Mouse (Mus musculus) heart, embryonic 10.5 days (tissue): ENCODE measurements around the gene Krtap9-5. TPM values are rescaled to one million over a fixed set of nuclear protein-coding genes. Genes with fewer than 3 reads are reported as not detected.

Experiments
- DNase-seq: peaks from one replicate; pipeline ENCODE4 v3.0.0-alpha.2; 2017; ENCODE audit warnings: low spot score
- H3K27ac ChIP-seq: fragments of 300-500 bp; sonication (generic); 2 replicates; pipeline ENCODE4 v1.5.1; 2016; ENCODE audit warnings: mild to moderate bottlenecking
- H3K27me3 ChIP-seq: fragments of 300-500 bp; sonication (generic); 2 replicates; pipeline ENCODE4 v1.6.1; 2016; ENCODE audit warnings: mild to moderate bottlenecking; ENCODE audit not compliant: poor library complexity, insufficient read depth, severe bottlenecking
- H3K36me3 ChIP-seq: fragments of 300-500 bp; sonication (generic); 2 replicates; pipeline ENCODE4 v1.6.1; 2016; ENCODE audit warnings: mild to moderate bottlenecking, moderate library complexity
- H3K4me1 ChIP-seq: fragments of 300-500 bp; sonication (generic); 2 replicates; pipeline ENCODE4 v1.6.1; 2016; ENCODE audit warnings: mild to moderate bottlenecking
- H3K4me3 ChIP-seq: fragments of 300-500 bp; sonication (generic); 2 replicates; pipeline ENCODE4 v1.5.1; 2016; ENCODE audit warnings: mild to moderate bottlenecking, moderate library complexity
- H3K9me3 ChIP-seq: fragments of 300-500 bp; sonication (generic); 2 replicates; pipeline ENCODE4 v1.6.1; 2016; ENCODE audit warnings: mild to moderate bottlenecking, moderate library complexity
- WGBS: fragments of 180-500 bp; shearing (Covaris S2); methylation state at CpG from one replicate; pipeline ENCODE4 v1.1.7; 2016; 5-methylcytosine and 5-hydroxymethylcytosine counted together
- polyA plus RNA-seq: library from polyadenylated mRNA; unstranded; fragments of >200 nt; fragmentation: Nextera tagmentation; extraction: Ambion mirVana; gene quantifications from 2 replicates; pipeline ENCODE4 v1.2.1, GENCODE M21; 2016

Gene Krtap9-5
- not detected in 2 replicates for polyA plus RNA-seq

GRCm38 (mm10) chr11:99948175-99948574 lies at the start of gene Krtap9-5:
Gene Krtap9-5, plus strand, starts transcription at chr11:99948475.
- Histone ChIP-seq H3K27ac (no peak within 1 kb of the TSS), H3K36me3 (no peaks in the 10 kb centered on the region), H3K4me3 (no peak within 1 kb of the TSS), H3K9me3 (no peaks in the 10 kb centered on the region), H3K27me3 (no peaks in the 10 kb centered on the region), H3K4me1 (no peaks in the 10 kb centered on the region)
- no peak for DNase-seq
- 83% methylated on average over 2 of the region's 2 CpGs for WGBS

DNA sequence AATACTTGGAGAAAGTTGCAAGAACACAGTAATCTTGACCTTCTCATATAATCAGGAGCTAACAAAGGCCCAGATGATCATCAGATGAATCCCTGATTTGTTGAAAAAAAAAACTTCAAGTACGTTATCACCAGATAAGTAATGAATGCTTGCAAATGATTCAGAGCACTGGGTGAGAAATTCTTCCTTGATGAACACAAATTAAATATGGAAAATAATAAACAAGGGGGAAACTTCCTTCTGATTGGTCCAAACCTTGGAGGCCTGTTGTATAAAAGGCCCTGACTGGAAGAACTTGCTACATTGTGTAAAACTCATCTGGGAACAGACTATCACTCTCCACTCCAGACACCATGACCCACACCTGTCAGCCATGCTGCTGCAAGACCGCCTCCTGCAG lies 40.7 kb upstream of the Krtap9-5 start, which contains the start of gene Krtap31-1:
Gene Krtap31-1, plus strand, starts transcription at position 301 of the 400 bp plus-strand sequence.
- Histone ChIP-seq H3K9me3 (no peaks in the 10 kb centered on the region), H3K36me3 (no peaks in the 10 kb centered on the region), H3K27ac (no peak within 1 kb of the TSS), H3K27me3 (no peaks in the 10 kb centered on the region), H3K4me1 (no peaks in the 10 kb centered on the region), H3K4me3 (no peak within 1 kb of the TSS)
- no peak for DNase-seq
- 76% methylated on average over 2 of the region's 2 CpGs for WGBS

DNA sequence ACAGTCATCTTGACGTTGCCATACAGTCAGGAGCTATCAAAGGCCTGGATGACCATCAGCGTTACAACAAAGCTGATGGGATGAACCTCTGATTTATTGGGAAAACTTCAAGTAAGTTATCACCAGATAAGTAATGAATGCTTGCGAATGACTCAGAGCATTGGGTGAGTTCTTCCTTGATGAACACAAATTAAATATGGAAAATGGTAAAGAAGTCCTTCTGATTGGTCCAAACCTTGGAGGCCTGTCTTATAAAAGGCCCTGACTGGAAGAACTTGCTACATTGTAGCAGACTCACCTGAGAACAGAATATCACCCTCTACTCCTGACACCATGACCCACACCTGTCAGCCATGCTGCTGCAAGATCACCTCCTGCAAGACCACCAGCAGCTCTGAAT lies 33.8 kb upstream of the Krtap9-5 start, which contains the start of gene Gm11565:
Gene Gm11565, plus strand, starts transcription at position 301 of the 400 bp plus-strand sequence.
- Histone ChIP-seq H3K36me3 (no peaks in the 10 kb centered on the region), H3K27ac (no peak within 1 kb of the TSS), H3K4me3 (no peak within 1 kb of the TSS), H3K9me3 (no peaks in the 10 kb centered on the region), H3K4me1 (no peaks in the 10 kb centered on the region), H3K27me3 (no peaks in the 10 kb centered on the region)
- no peak for DNase-seq
- WGBS, result 87% methylated on average over 3 of the region's 3 CpGs

DNA sequence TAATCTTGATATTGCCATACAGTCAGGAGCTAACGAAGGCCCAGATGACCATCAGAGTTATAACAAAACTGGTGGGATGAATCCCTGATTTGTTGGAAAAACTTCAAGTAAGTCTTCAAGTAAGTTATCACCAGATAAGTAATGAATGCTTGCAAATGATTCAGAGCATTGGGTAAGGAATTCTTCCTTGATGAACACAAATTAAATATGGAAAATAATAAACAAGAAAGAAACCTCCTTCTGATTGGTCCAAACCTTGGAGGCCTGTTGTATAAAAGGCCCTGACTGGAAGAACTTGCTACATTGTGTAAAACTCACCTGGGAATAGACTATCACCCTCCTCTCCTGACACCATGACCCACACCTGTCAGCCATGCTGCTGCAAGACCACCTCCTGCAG lies 12.3 kb upstream of the Krtap9-5 start, which contains the start of gene Krtap31-2:
Gene Krtap31-2, plus strand, starts transcription at position 301 of the 400 bp plus-strand sequence.
- Histone ChIP-seq H3K4me3 (no peak within 1 kb of the TSS), H3K27me3 (0 out of 2 replicates have a peak, but pooled peaks cover 6% of the 10 kb centered on the region), H3K36me3 (no peaks in the 10 kb centered on the region), H3K4me1 (no peaks in the 10 kb centered on the region), H3K27ac (no peak within 1 kb of the TSS), H3K9me3 (no peaks in the 10 kb centered on the region)
- DNase-seq, result no peak
- WGBS, result 79% methylated on average over 1 of the region's 1 CpGs

DNA sequence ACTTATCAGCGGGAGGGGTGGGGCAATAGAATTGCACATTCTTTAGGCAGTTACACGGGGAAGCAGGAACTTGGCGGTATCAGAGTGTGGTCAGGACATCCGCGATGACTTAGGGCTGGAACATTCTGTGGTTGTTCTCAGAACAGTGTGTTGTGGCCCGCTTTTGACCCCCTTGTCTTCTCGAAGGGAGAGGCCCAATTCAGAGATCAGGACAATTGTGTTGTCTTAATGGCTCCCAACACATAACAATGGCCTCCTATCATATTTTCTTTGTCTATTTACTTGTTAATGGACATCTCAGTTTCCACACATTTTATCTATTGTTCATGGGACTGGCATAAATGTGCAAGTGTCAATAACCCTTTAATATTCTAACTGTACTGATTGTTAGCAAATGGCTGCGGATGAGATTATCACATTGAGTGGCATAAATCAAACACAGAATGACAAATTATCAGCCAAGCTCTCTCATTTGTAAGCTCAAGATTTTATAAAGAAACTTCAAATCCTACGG lies 10.5 kb upstream of the Krtap9-5 start:
- Histone ChIP-seq H3K9me3 (no peaks in the 10 kb centered on the region), H3K4me1 (no peaks in the 10 kb centered on the region), H3K27me3 (no peaks in the 10 kb centered on the region), H3K27ac (no peak overlapping the region), H3K36me3 (no peaks in the 10 kb centered on the region), H3K4me3 (no peak overlapping the region)
- DNase-seq, result no peak
- 79% methylated on average over 9 of the region's 9 CpGs for WGBS

GRCm38 (mm10) chr11:99964213-99964612 lies 15.9 kb downstream of the Krtap9-5 start:
- H3K4me3 ChIP-seq, result no peak overlapping the region
- no peaks in the 10 kb centered on the region for H3K36me3 ChIP-seq
- H3K27me3 ChIP-seq, result no peaks in the 10 kb centered on the region
- 49% methylated on average over 6 of the region's 6 CpGs for WGBS
- no peaks in the 10 kb centered on the region for H3K4me1 ChIP-seq
- H3K9me3 ChIP-seq, result no peaks in the 10 kb centered on the region
- H3K27ac ChIP-seq, result no peak overlapping the region
- no peak for DNase-seq

DNA sequence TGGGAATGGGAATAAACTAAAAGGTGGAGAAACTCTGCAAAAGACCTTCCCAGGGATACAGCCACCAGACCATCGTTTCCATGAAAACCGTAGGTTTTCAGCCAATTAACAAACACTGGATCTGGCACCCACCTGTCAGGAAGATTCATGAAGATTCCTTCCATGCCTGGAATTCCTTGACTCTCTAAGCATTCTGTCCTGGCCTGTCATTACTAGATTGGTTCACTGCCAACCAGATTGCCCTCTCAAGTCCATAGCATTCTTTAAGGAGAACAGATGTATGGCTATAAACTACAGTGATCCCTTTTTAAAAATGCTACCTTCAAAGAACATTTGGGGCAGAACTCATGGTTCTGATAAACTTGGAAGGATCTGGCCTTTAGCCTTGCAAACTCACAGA lies 17.7 kb downstream of the Krtap9-5 start:
- Histone ChIP-seq H3K27ac (no peak overlapping the region), H3K9me3 (no peaks in the 10 kb centered on the region), H3K27me3 (no peaks in the 10 kb centered on the region), H3K4me1 (no peaks in the 10 kb centered on the region), H3K4me3 (no peak overlapping the region), H3K36me3 (no peaks in the 10 kb centered on the region)
- 45% methylated on average over 2 of the region's 2 CpGs for WGBS
- no peak for DNase-seq

GRCm38 (mm10) chr11:99978953-99979352 lies 30.7 kb downstream of the Krtap9-5 start, which contains the start of gene Krtap29-1:
Gene Krtap29-1, minus strand, starts transcription at chr11:99979053.
- peak; percentile 28 for DNase-seq
- H3K4me3 ChIP-seq, result no peak within 1 kb of the TSS
- no peaks in the 10 kb centered on the region for H3K36me3 ChIP-seq
- H3K9me3 ChIP-seq, result no peaks in the 10 kb centered on the region
- H3K27me3 ChIP-seq, result no peaks in the 10 kb centered on the region
- H3K27ac ChIP-seq, result no peak within 1 kb of the TSS
- WGBS, result 71% methylated on average over 5 of the region's 5 CpGs
- H3K4me1 ChIP-seq, result 0 out of 2 replicates have a peak, but pooled peaks cover 4% of the 10 kb centered on the region

- 81% methylated on average over 9 of the region's 9 CpGs for WGBS
- no peaks in the 10 kb centered on the region for H3K4me1 ChIP-seq
- peak; percentile 57 for DNase-seq
- no peaks in the 10 kb centered on the region for H3K36me3 ChIP-seq
- peaks cover 13% of the 10 kb centered on the region for H3K27me3 ChIP-seq
- no peak overlapping the region for H3K4me3 ChIP-seq
- H3K27ac ChIP-seq, result no peak overlapping the region
- no peaks in the 10 kb centered on the region for H3K9me3 ChIP-seq
Observed at GRCm38 (mm10) chr11:99982731-99983130, 34.5 kb downstream of the Krtap9-5 start.

DNA sequence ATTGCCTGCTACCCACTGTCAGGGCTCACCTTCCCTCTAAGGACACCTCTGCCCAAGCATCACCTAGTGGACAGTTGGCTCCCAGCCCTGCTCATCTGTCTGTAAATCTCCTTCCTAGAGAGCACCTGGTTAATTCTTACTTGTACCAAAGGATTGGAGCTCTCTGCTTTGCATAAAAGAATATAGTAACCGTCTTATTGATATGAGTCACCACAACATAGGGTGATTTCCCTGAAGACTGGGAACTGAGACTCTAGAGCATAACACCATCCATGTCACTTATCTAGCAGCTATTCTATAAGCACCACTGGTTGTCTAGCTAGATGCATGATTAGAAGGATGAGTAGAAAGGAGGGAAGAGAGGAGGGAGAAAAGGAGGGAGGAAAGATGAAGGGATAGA lies 35.2 kb downstream of the Krtap9-5 start:
- H3K4me1 ChIP-seq, result no peaks in the 10 kb centered on the region
- H3K27me3 ChIP-seq, result peaks cover 13% of the 10 kb centered on the region
- H3K9me3 ChIP-seq, result no peaks in the 10 kb centered on the region
- WGBS, result 90% methylated on average over 1 of the region's 1 CpGs
- no peak overlapping the region for H3K27ac ChIP-seq
- H3K36me3 ChIP-seq, result no peaks in the 10 kb centered on the region
- H3K4me3 ChIP-seq, result no peak overlapping the region
- peak; percentile 38 for DNase-seq

- Histone ChIP-seq H3K9me3 (no peaks in the 10 kb centered on the region), H3K4me1 (no peaks in the 10 kb centered on the region), H3K4me3 (no peak overlapping the region), H3K36me3 (no peaks in the 10 kb centered on the region), H3K27ac (no peak overlapping the region), H3K27me3 (peaks cover 13% of the 10 kb centered on the region)
- WGBS, result 77% methylated on average over 20 of the region's 20 CpGs
- peak; percentile 70 for DNase-seq
Observed at GRCm38 (mm10) chr11:99985291-99986092, 37.2 kb downstream of the Krtap9-5 start.

GRCm38 (mm10) chr11:99986180-99986647 lies 37.9 kb downstream of the Krtap9-5 start, which contains the start of gene Krtap16-1:
Gene Krtap16-1, minus strand, starts transcription at chr11:99986597.
- Histone ChIP-seq H3K36me3 (no peaks in the 10 kb centered on the region), H3K4me1 (no peaks in the 10 kb centered on the region), H3K27ac (no peak within 1 kb of the TSS), H3K27me3 (peaks cover 13% of the 10 kb centered on the region), H3K9me3 (no peaks in the 10 kb centered on the region), H3K4me3 (no peak within 1 kb of the TSS)
- 80% methylated on average over 8 of the region's 8 CpGs for WGBS
- peak; percentile 58 for DNase-seq

DNA sequence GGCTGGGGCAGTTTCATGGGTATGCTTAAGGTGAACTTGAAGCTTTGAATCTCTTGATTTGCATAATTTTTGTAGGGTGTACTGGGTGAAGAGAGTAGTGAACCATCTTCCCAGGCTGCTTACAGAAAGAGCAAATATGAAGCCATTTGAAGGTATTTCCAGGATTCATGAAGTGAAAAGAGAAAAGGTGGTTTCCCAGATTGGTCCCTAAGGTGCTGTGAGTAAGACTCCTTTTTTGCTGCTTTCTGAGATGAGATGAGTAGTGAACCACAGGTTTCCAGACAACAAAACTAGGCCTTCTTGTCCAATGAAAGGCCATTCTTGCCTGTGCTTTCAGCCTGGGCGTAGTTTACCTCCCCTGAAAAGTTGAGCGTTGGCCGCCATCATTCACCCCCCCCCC lies 40.3 kb downstream of the Krtap9-5 start:
- H3K9me3 ChIP-seq, result no peaks in the 10 kb centered on the region
- H3K27me3 ChIP-seq, result peaks cover 26% of the 10 kb centered on the region
- no peak overlapping the region for H3K27ac ChIP-seq
- peaks cover 2% of the 10 kb centered on the region for H3K4me1 ChIP-seq
- no peak overlapping the region for H3K4me3 ChIP-seq
- WGBS, result 86% methylated on average over 3 of the region's 3 CpGs
- H3K36me3 ChIP-seq, result no peaks in the 10 kb centered on the region
- peak; percentile 57 for DNase-seq
